Mouse (Mus musculus) brain, embryonic 18.5 days (tissue): Measurements from ENCODE around the gene Gm49322.

ENCODE experiments used
- DNase-seq: peaks from one replicate; pipeline ENCODE4 v3.0.0-alpha.2; 2012; ENCODE audit warnings: low read depth, low spot score

Gene Gm49322

GRCm38 (mm10) chr10:80654866-80655265 lies 49.0 kb downstream of the Gm49322 start:
- no peak for DNase-seq

- DNase-seq, result no peak
Observed at GRCm38 (mm10) chr10:80655406-80656129, 49.7 kb downstream of the Gm49322 start.

GRCm38 (mm10) chr10:80656130-80656862 lies 50.5 kb downstream of the Gm49322 start:
- DNase-seq, result peak; percentile 99

GRCm38 (mm10) chr10:80656863-80657623 lies 51.2 kb downstream of the Gm49322 start, which contains the start of gene Btbd2:
Gene Btbd2, minus strand, starts transcription at chr10:80657071.
- DNase-seq, result no peak

GRCm38 (mm10) chr10:80658194-80658840 lies 52.5 kb downstream of the Gm49322 start:
- DNase-seq, result no peak

GRCm38 (mm10) chr10:80658841-80659202 lies 53.0 kb downstream of the Gm49322 start:
- no peak for DNase-seq

GRCm38 (mm10) chr10:80659213-80659612 lies 53.4 kb downstream of the Gm49322 start:
- DNase-seq, result no peak

GRCm38 (mm10) chr10:80661149-80661548 lies 55.3 kb downstream of the Gm49322 start:
- no peak for DNase-seq

GRCm38 (mm10) chr10:80663485-80664196 lies 57.8 kb downstream of the Gm49322 start:
- DNase-seq, result no peak

- no peak for DNase-seq
Observed at GRCm38 (mm10) chr10:80664197-80665015, 58.6 kb downstream of the Gm49322 start.

- no peak for DNase-seq
Observed at GRCm38 (mm10) chr10:80665016-80665380, 59.2 kb downstream of the Gm49322 start.
